Mouse (Mus musculus): ENCODE data around the gene Nxnl2. TPM values are rescaled to one million over a fixed set of nuclear protein-coding genes. Genes with fewer than 3 reads are reported as not detected.

The Nxnl2 gene
- polyA plus RNA-seq (2012; rRNA removed; ENCODE audit: low replicate concordance) = 1.2 and 2.2 TPM in 2 replicates

DNA sequence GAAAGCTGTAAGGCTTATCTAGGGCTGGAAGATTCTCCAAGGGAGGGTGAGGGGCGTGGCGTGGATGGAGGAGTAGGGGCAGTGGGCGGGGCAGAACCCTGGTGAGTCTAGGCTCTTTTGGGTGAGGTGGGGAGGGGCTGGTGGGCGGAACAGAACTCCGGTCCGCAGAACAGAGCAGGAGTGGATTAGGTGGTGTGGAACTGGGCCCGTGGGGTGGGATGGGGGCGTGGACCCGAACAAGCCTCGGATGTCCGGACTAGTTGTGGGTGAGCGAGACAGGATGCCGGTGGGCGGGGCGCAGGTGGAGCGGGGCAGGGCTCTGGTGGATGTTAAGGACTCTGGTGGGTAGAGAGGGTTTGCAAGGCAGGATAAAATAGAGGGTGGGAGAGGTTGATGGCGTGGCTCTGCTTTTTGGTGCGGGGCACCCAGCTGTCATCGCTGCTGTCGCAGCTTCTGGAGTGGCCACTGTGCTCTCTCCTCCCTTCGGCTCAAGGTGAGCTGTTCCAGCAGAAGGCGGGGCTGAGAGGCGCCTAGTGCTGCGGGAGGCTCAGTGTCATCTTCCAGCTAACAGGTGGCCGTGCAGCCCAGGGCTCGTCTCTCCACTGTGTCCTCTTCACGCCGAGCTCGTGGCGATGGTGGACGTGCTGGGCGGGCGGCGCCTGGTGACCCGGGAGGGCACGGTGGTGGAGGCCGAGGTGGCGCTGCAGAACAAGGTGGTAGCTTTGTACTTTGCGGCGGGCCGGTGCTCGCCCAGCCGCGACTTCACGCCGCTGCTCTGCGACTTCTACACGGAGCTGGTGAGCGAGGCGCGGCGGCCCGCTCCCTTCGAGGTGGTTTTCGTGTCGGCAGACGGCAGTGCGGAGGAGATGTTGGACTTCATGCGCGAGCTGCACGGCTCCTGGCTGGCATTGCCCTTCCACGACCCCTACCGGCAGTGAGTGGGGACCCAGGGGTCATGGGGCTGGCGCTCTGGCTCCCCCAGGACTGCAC lies at the start of gene Nxnl2:
Gene Nxnl2 (plus strand): TSS at position 332 of the 990 bp plus-strand sequence.

Other genes starting within 250 kb of the Nxnl2 start
- gene Spin1, start 70.1 kb upstream of the Nxnl2 start, polyA plus RNA-seq (2012; rRNA removed; ENCODE audit: low replicate concordance) = 14.0 and 28.9 TPM in 2 replicates
- gene S1pr3, start 237.6 kb downstream of the Nxnl2 start, polyA plus RNA-seq (2012; rRNA removed; ENCODE audit: low replicate concordance) = 12.6 and 14.4 TPM in 2 replicates